Mouse (Mus musculus) neural tube, embryonic 11.5 days (tissue): ENCODE results near the gene Nod2. TPM values are rescaled to one million over a fixed set of nuclear protein-coding genes. Genes with fewer than 3 reads are reported as not detected.
"Not testable (repeated sequence)": the region's sequence is repeated elsewhere in the genome, so short reads cannot be mapped to it uniquely, and the experiment has no call there.

Experiments
- ATAC-seq: fragments of 200-750 bp; cut with Nextera tagmentation; 2 replicates; pipeline ENCODE4 v1.8.0; 2017; ENCODE audit warnings: moderate number of reproducible peaks, mild to moderate bottlenecking, moderate TSS enrichment, moderate library complexity; ENCODE audit not compliant: insufficient read depth, low FRiP score, low TSS enrichment
- DNase-seq: peaks from one replicate; pipeline ENCODE4 v3.0.0-alpha.2; 2015; ENCODE audit warnings: low spot score
- H3K27ac ChIP-seq: fragments of 300-500 bp; sonication (generic); 2 replicates; pipeline ENCODE4 v1.5.1; 2014; ENCODE audit warnings: low read depth, mild to moderate bottlenecking, low read length
- H3K27me3 ChIP-seq: fragments of 300-500 bp; sonication (generic); 2 replicates; pipeline ENCODE4 v1.6.1; 2014; ENCODE audit warnings: mild to moderate bottlenecking, low read length, mixed read lengths; ENCODE audit not compliant: control insufficient read depth, insufficient read depth
- H3K36me3 ChIP-seq: fragments of 300-500 bp; sonication (generic); 2 replicates; pipeline ENCODE4 v1.6.1; 2014; ENCODE audit warnings: mild to moderate bottlenecking, low read length, moderate library complexity, mixed read lengths; ENCODE audit not compliant: control insufficient read depth, insufficient read depth
- H3K4me1 ChIP-seq: fragments of 300-500 bp; sonication (generic); 2 replicates; pipeline ENCODE4 v1.6.1; 2014; ENCODE audit warnings: low read length, mixed read lengths; ENCODE audit not compliant: control insufficient read depth, insufficient read depth
- H3K4me2 ChIP-seq: fragments of 300-500 bp; sonication (generic); 2 replicates; pipeline ENCODE4 v1.6.1; 2014; ENCODE audit warnings: low read depth, mild to moderate bottlenecking, moderate library complexity
- H3K4me3 ChIP-seq: fragments of 300-500 bp; sonication (generic); 2 replicates; pipeline ENCODE4 v1.5.1; 2014; ENCODE audit warnings: low read depth, low read length
- H3K9ac ChIP-seq: fragments of 300-500 bp; sonication (generic); 2 replicates; pipeline ENCODE4 v1.6.1; 2014; ENCODE audit warnings: mild to moderate bottlenecking, low read length
- H3K9me3 ChIP-seq: fragments of 300-500 bp; sonication (generic); 2 replicates; pipeline ENCODE4 v1.6.1; 2016; ENCODE audit warnings: low read length; ENCODE audit not compliant: control insufficient read depth
- WGBS: fragments of 180-500 bp; shearing (Covaris S2); extraction: QIAGEN DNeasy Blood & Tissue Kit; methylation state at CpG from one replicate; pipeline ENCODE4 v1.1.7; 2014; 5-methylcytosine and 5-hydroxymethylcytosine counted together
- polyA plus RNA-seq: library from polyadenylated mRNA; unstranded; fragments of >200 nt; fragmentation: Nextera tagmentation; extraction: Ambion mirVana; gene quantifications from 2 replicates; pipeline ENCODE4 v1.2.1, GENCODE M21; 2014

Nod2 gene
- polyA plus RNA-seq, 1 experiment from 2014 or later: 0.08 TPM

- ATAC-seq: no peak
These were observed 8.2 kb upstream of the Nod2 start for GRCm38 (mm10) chr8:88638908-88639307.

GRCm38 (mm10) chr8:88642734-88643564 is 4.2 kb upstream of the Nod2 start:
- no peak overlapping the region for H3K4me2 ChIP-seq
- H3K9me3 ChIP-seq: no peaks in the 10 kb centered on the region
- 66% methylated on average over 5 of the region's 5 CpGs for WGBS
- H3K4me1 ChIP-seq: no peaks in the 10 kb centered on the region
- H3K4me3 ChIP-seq: no peak overlapping the region
- no peak for ATAC-seq
- no peaks in the 10 kb centered on the region for H3K27me3 ChIP-seq
- no peak overlapping the region for H3K27ac ChIP-seq
- H3K36me3 ChIP-seq: no peaks in the 10 kb centered on the region
- H3K9ac ChIP-seq: no peak overlapping the region
- no peak for DNase-seq

More at GRCm38 (mm10) chr8:88638908-88639307, 8.2 kb upstream of the Nod2 start:
- Histone ChIP-seq H3K4me3 (no peak overlapping the region), H3K27me3 (no peaks in the 10 kb centered on the region), H3K4me2 (no peak overlapping the region), H3K27ac (no peak overlapping the region), H3K4me1 (no peaks in the 10 kb centered on the region), H3K36me3 (no peaks in the 10 kb centered on the region), H3K9me3 (no peaks in the 10 kb centered on the region), H3K9ac (no peak overlapping the region)
- WGBS: 93% methylated on average over 3 of the region's 3 CpGs
- DNase-seq: no peak

DNA sequence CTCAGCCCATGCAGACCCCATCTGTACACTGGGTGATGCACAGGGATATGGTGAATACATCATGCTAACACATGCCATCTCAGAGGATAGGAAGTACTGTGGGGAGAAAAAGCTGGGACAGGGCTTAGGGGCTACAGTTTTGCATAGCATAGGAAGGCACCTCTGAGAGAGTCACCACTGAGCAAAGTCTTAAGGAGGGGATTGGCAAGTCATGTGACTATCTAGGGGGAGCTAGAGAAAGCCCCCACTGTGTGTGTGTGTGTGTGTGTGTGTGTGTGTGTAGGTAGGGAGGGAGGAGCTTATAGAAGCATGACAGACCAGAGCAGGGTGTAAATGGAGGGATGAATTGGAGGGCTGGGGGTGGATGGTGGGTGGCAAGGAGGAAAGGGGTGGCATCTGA is 1.2 kb downstream of the Nod2 start:
- Histone ChIP-seq H3K4me1 (no peaks in the 10 kb centered on the region), H3K4me2 (no peak overlapping the region), H3K27ac (no peak overlapping the region), H3K9ac (no peak overlapping the region), H3K27me3 (no peaks in the 10 kb centered on the region), H3K4me3 (no peak overlapping the region), H3K9me3 (no peaks in the 10 kb centered on the region), H3K36me3 (no peaks in the 10 kb centered on the region)
- ATAC-seq (no peak), DNase-seq (no peak)

GRCm38 (mm10) chr8:88650016-88650708 is 3.0 kb downstream of the Nod2 start:
- Histone ChIP-seq H3K36me3 (no peaks in the 10 kb centered on the region), H3K9ac (no peak overlapping the region), H3K4me2 (no peak overlapping the region), H3K27me3 (no peaks in the 10 kb centered on the region), H3K27ac (no peak overlapping the region), H3K4me1 (no peaks in the 10 kb centered on the region), H3K9me3 (no peaks in the 10 kb centered on the region), H3K4me3 (no peak overlapping the region)
- DNase-seq (no peak), ATAC-seq (no peak)
- WGBS: 78% methylated on average over 6 of the region's 6 CpGs

DNA sequence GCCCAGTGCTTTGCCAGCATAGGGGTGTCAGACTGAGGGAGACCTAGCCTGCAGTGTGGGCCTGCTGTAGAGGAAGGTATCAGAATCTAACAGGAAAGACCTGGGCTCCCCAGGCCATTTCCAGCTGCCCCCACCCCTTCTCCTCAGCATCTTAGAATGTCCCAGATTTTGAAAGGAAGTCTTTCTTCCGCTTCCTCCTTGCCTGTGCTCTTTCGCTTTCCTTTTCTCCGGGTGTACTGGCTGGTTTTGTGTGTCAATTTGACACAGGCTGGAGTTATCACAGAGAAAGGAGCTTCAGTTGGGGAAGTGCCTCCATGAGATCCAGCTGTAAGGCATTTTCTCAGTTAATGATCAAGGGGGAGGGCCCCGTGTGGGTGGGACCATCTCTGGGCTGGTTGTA is 4.0 kb downstream of the Nod2 start:
- not testable (repeated sequence) for H3K27ac ChIP-seq, H3K27me3 ChIP-seq, H3K4me3 ChIP-seq, H3K36me3 ChIP-seq, H3K9ac ChIP-seq, ATAC-seq, DNase-seq, H3K9me3 ChIP-seq, H3K4me2 ChIP-seq, H3K4me1 ChIP-seq
- WGBS: 74% methylated on average over 4 of the region's 4 CpGs

- no peak for DNase-seq
- Histone ChIP-seq H3K4me3 (no peak overlapping the region), H3K36me3 (no peaks in the 10 kb centered on the region), H3K9me3 (no peaks in the 10 kb centered on the region), H3K27ac (no peak overlapping the region), H3K27me3 (no peaks in the 10 kb centered on the region), H3K4me1 (no peaks in the 10 kb centered on the region), H3K9ac (no peak overlapping the region), H3K4me2 (no peak overlapping the region)
- ATAC-seq: no peak
These were observed 8.2 kb downstream of the Nod2 start for GRCm38 (mm10) chr8:88655334-88655733.

- Histone ChIP-seq H3K9ac (no peak overlapping the region), H3K9me3 (no peaks in the 10 kb centered on the region), H3K27ac (no peak overlapping the region), H3K4me1 (no peaks in the 10 kb centered on the region), H3K4me2 (no peak overlapping the region), H3K36me3 (no peaks in the 10 kb centered on the region), H3K27me3 (no peaks in the 10 kb centered on the region), H3K4me3 (no peak overlapping the region)
- WGBS: 94% methylated on average over 3 of the region's 3 CpGs
- no peak for ATAC-seq
- DNase-seq: no peak
These were observed 12.8 kb downstream of the Nod2 start for GRCm38 (mm10) chr8:88659873-88660272.

DNA sequence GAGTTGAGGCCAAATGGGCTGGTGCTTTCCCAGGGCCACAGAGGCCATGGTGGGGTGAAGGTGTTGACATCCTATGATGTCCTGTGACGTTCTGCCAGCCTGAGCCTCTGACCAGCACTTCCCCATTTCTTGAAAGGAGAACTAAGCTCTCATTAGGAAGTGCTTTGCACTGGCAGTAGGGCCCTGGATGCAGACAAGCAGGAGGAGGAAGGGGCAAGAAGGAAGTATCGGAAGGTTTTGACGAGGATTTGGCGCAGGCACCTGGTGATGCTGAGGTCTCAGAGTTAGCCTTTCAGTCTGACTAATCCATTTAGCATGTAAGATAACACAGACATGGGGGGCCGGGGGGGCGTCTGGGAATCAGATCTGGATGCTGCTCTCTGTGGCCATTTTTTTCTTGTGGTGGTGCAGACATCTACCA is 15.3 kb downstream of the Nod2 start:
- H3K4me2 ChIP-seq: no peak overlapping the region
- H3K9me3 ChIP-seq: no peaks in the 10 kb centered on the region
- 81% methylated on average over 6 of the region's 6 CpGs for WGBS

DNA sequence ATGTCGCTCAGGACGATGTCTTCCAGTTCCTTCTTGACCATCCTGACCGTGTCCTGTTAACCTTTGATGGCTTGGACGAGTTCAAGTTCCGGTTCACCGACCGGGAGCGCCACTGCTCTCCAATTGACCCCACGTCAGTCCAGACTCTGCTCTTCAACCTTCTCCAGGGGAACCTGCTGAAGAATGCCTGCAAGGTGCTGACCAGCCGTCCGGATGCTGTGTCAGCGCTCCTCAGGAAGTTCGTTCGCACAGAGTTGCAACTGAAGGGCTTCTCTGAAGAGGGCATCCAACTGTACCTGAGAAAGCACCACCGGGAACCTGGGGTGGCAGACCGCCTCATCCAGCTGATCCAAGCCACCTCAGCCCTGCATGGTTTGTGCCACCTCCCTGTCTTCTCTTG is 17.0 kb downstream of the Nod2 start:
- no peak overlapping the region for H3K9ac ChIP-seq
- H3K4me2 ChIP-seq: no peak overlapping the region
- H3K4me1 ChIP-seq: no peaks in the 10 kb centered on the region
- H3K9me3 ChIP-seq: no peaks in the 10 kb centered on the region
- no peaks in the 10 kb centered on the region for H3K27me3 ChIP-seq
- H3K4me3 ChIP-seq: no peak overlapping the region
- H3K36me3 ChIP-seq: no peaks in the 10 kb centered on the region
- DNase-seq: no peak
- no peak overlapping the region for H3K27ac ChIP-seq
- ATAC-seq: no peak
- 74% methylated on average over 16 of the region's 16 CpGs for WGBS

More for the DNA sequence above, 15.3 kb downstream of the Nod2 start:
- no peaks in the 10 kb centered on the region for H3K4me1 ChIP-seq
- no peaks in the 10 kb centered on the region for H3K36me3 ChIP-seq
- no peak for DNase-seq
- no peak overlapping the region for H3K27ac ChIP-seq
- H3K9ac ChIP-seq: no peak overlapping the region
- H3K27me3 ChIP-seq: no peaks in the 10 kb centered on the region
- no peak overlapping the region for H3K4me3 ChIP-seq
- ATAC-seq: no peak
